ENCODE assay signal across 8 mouse cellular contexts in genomic region chr19:6951994-6952711, GRCm38 (mm10). TPM values are rescaled to one million over a fixed set of nuclear protein-coding genes. Genes with fewer than 3 reads are reported as not detected.
DNase-seq lines count a peak whose midpoint lies in the region; ATAC-seq and TF ChIP-seq lines count a peak whose summit lies in the region.

No protein-coding gene starts in this region.

- peak; percentile 41 to 48 for DNase-seq in B cell, adult 2 months
- DNase-seq in brain, embryonic 14.5 days (ENCODE audit: low read depth): peak; percentile 82
- peak; percentile 78 for DNase-seq in fibroblast of lung, adult 2 months (ENCODE audit: low read depth)
- DNase-seq in kidney, postnatal 10 days: peak; percentile 92

- H3K27me3 ChIP-seq in heart, embryonic 15.5 days: no peaks in the 10 kb centered on the region
- H3K27me3 ChIP-seq in liver, embryonic 16.5 days (ENCODE audit: control insufficient read depth, insufficient read depth, low read depth, low read length): no peaks in the 10 kb centered on the region
- H3K27me3 ChIP-seq in neural tube, embryonic 12.5 days (replicated peaks): no peaks in the 10 kb centered on the region
- no peaks in the 10 kb centered on the region for H3K27me3 ChIP-seq in testis, adult 2 months (ENCODE audit: control insufficient read depth, insufficient read depth, low read length)

- peak overlapping the region; percentile 83 for H3K4me2 ChIP-seq in heart, embryonic 15.5 days
- peak overlapping the region; percentile 96 for H3K4me2 ChIP-seq in liver, embryonic 16.5 days (ENCODE audit: low read depth, low read length)
- H3K4me2 ChIP-seq in neural tube, embryonic 12.5 days (replicated peaks): peak overlapping the region; percentile 97

- peak overlapping the region; percentile 70 for H3K4me3 ChIP-seq in heart, embryonic 15.5 days
- H3K4me3 ChIP-seq in liver, embryonic 16.5 days (ENCODE audit: low read depth, low read length): peak overlapping the region; percentile 72
- peak overlapping the region; percentile 49 for H3K4me3 ChIP-seq in neural tube, embryonic 12.5 days
- H3K4me3 ChIP-seq in testis, adult 2 months (ENCODE audit: control insufficient read depth, low read depth, low read length): peak overlapping the region; percentile 87

- H3K4me1 ChIP-seq in heart, embryonic 15.5 days (replicated peaks): peaks cover 50% of the 10 kb centered on the region
- H3K4me1 ChIP-seq in liver, embryonic 16.5 days (ENCODE audit: control insufficient read depth, low read depth, low read length): peaks cover 28% of the 10 kb centered on the region
- peaks cover 26% of the 10 kb centered on the region for H3K4me1 ChIP-seq in neural tube, embryonic 12.5 days
- peaks cover 18% of the 10 kb centered on the region for H3K4me1 ChIP-seq in testis, adult 2 months (ENCODE audit: control insufficient read depth, insufficient read depth, low read length)

- peak overlapping the region; percentile 83 for H3K9ac ChIP-seq in heart, embryonic 15.5 days
- peak overlapping the region; percentile 74 for H3K9ac ChIP-seq in liver, embryonic 16.5 days (ENCODE audit: low read depth, low read length)
- peak overlapping the region; percentile 67 for H3K9ac ChIP-seq in neural tube, embryonic 12.5 days

- peaks cover 18% of the 10 kb centered on the region; the same call in 1 of the 2 replicates for H3K36me3 ChIP-seq in heart, embryonic 15.5 days
- no peaks in the 10 kb centered on the region; the same call in 1 of the 2 replicates for H3K36me3 ChIP-seq in liver, embryonic 16.5 days (ENCODE audit: control insufficient read depth, insufficient read depth)
- peaks cover 24% of the 10 kb centered on the region; the same call in 1 of the 2 replicates for H3K36me3 ChIP-seq in neural tube, embryonic 12.5 days
- no peaks in the 10 kb centered on the region; the same call in 1 of the 2 replicates for H3K36me3 ChIP-seq in testis, adult 2 months (ENCODE audit: control insufficient read depth, insufficient read depth, low read length)

- 1% methylated on average over 31 of the region's 31 CpGs for WGBS in heart, embryonic 15.5 days
- 2% methylated on average over 31 of the region's 31 CpGs for WGBS in liver, embryonic 16.5 days (ENCODE audit: insufficient replicate concordance)
- 4% methylated on average over 31 of the region's 31 CpGs for WGBS in neural tube, embryonic 12.5 days

- TF ChIP-seq CTCF in brain, embryonic 14.5 days (IDR thresholded peaks at IDR 0.05; ENCODE audit: borderline replicate concordance, extremely low read depth, insufficient read depth, insufficient read length): no peak
- TF ChIP-seq CTCF in testis, adult 2 months (IDR thresholded peaks at IDR 0.05; ENCODE audit: control insufficient read depth, insufficient read depth, insufficient replicate concordance, low read depth, low read length): no peak

- ATAC-seq in heart, embryonic 15.5 days (replicated peaks; ENCODE audit: insufficient number of reproducible peaks, insufficient read depth, low FRiP score, low read depth): peak; percentile 57
- peak; percentile 42 for ATAC-seq in liver, embryonic 16.5 days (ENCODE audit: low read depth)
- ATAC-seq in neural tube, embryonic 12.5 days (ENCODE audit: low FRiP score, low read depth): peak; percentile 33

- no peak for TF ChIP-seq POLR2A in brain, embryonic 14.5 days (IDR thresholded peaks at IDR 0.05; ENCODE audit: borderline replicate concordance, extremely low read depth, insufficient read depth, insufficient read length, poor library complexity, severe bottlenecking)
- TF ChIP-seq POLR2A in testis, adult 2 months (IDR thresholded peaks at IDR 0.05; ENCODE audit: control insufficient read depth, low read depth, low read length): no peak

- no peaks in the 10 kb centered on the region for H3K9me3 ChIP-seq in heart, embryonic 15.5 days (replicated peaks)
- no peaks in the 10 kb centered on the region for H3K9me3 ChIP-seq in liver, embryonic 16.5 days (replicated peaks; ENCODE audit: control insufficient read depth, low read length)
- no peaks in the 10 kb centered on the region for H3K9me3 ChIP-seq in neural tube, embryonic 12.5 days

- peak overlapping the region; percentile 99 for H3K27ac ChIP-seq in heart, embryonic 15.5 days
- H3K27ac ChIP-seq in liver, embryonic 16.5 days (ENCODE audit: low read length): peak overlapping the region; percentile 94
- peak overlapping the region; percentile 91 for H3K27ac ChIP-seq in neural tube, embryonic 12.5 days
- H3K27ac ChIP-seq in testis, adult 2 months (ENCODE audit: control insufficient read depth, insufficient read depth, low read depth, low read length): peak overlapping the region; percentile 78

RNA-seq across cellular contexts. Expression of gene Gpr137, which starts 9.9 kb away (rescaled TPM):
- polyA plus RNA-seq in brain, embryonic 14.5 days (2012; rRNA removed): 75.5 and 86.8 TPM in 2 replicates
- 20.8 and 27.7 TPM in 2 replicates for polyA plus RNA-seq in heart, embryonic 15.5 days (2015; fragmentation: Nextera tagmentation; extraction: Ambion mirVana)
- polyA plus RNA-seq in liver, embryonic 16.5 days (2015; fragmentation: Nextera tagmentation; extraction: Ambion mirVana): 5.2 and 5.3 TPM in 2 replicates
- 43.9 and 45.6 TPM in 2 replicates for polyA plus RNA-seq in neural tube, embryonic 12.5 days (2016; fragmentation: Nextera tagmentation; extraction: Ambion mirVana)
- polyA plus RNA-seq in testis, adult 2 months (2012; rRNA removed): 205 and 212 TPM in 2 replicates

RNA-seq across cellular contexts. Expression of gene Bad, which starts 10.5 kb away (rescaled TPM):
- polyA plus RNA-seq in brain, embryonic 14.5 days (2012; rRNA removed): 72.8 and 83.4 TPM in 2 replicates
- 55.6 and 58.1 TPM in 2 replicates for polyA plus RNA-seq in heart, embryonic 15.5 days (2015; fragmentation: Nextera tagmentation; extraction: Ambion mirVana)
- polyA plus RNA-seq in liver, embryonic 16.5 days (2015; fragmentation: Nextera tagmentation; extraction: Ambion mirVana): 24.8 and 25.2 TPM in 2 replicates
- polyA plus RNA-seq in neural tube, embryonic 12.5 days (2016; fragmentation: Nextera tagmentation; extraction: Ambion mirVana): 71.9 and 73.8 TPM in 2 replicates
- polyA plus RNA-seq in testis, adult 2 months (2012; rRNA removed): 78.8 and 91.6 TPM in 2 replicates

RNA-seq across cellular contexts. Expression of gene Kcnk4, which starts 17.8 kb away (rescaled TPM):
- 1.2 and 2.1 TPM in 2 replicates for polyA plus RNA-seq in brain, embryonic 14.5 days (2012; rRNA removed)
- 0.14 and 1.1 TPM in 2 replicates for polyA plus RNA-seq in heart, embryonic 15.5 days (2015; fragmentation: Nextera tagmentation; extraction: Ambion mirVana)
- polyA plus RNA-seq in liver, embryonic 16.5 days (2015; fragmentation: Nextera tagmentation; extraction: Ambion mirVana): 0.04 and 0.11 TPM in 2 replicates
- polyA plus RNA-seq in neural tube, embryonic 12.5 days (2016; fragmentation: Nextera tagmentation; extraction: Ambion mirVana): 0.50 and 1.1 TPM in 2 replicates
- polyA plus RNA-seq in testis, adult 2 months (2012; rRNA removed): 1.3 and 1.5 TPM in 2 replicates

RNA-seq across cellular contexts. Expression of gene Ppp1r14b, which starts 22.6 kb away (rescaled TPM):
- 359 and 550 TPM in 2 replicates for polyA plus RNA-seq in brain, embryonic 14.5 days (2012; rRNA removed)
- polyA plus RNA-seq in heart, embryonic 15.5 days (2015; fragmentation: Nextera tagmentation; extraction: Ambion mirVana): 136 and 138 TPM in 2 replicates
- polyA plus RNA-seq in liver, embryonic 16.5 days (2015; fragmentation: Nextera tagmentation; extraction: Ambion mirVana): 15.9 and 17.4 TPM in 2 replicates
- polyA plus RNA-seq in neural tube, embryonic 12.5 days (2016; fragmentation: Nextera tagmentation; extraction: Ambion mirVana): 324 and 325 TPM in 2 replicates
- 139 and 154 TPM in 2 replicates for polyA plus RNA-seq in testis, adult 2 months (2012; rRNA removed)

RNA-seq across cellular contexts. Expression of gene Plcb3, which starts 24.1 kb away (rescaled TPM):
- polyA plus RNA-seq in brain, embryonic 14.5 days (2012; rRNA removed): 22.7 and 28.3 TPM in 2 replicates
- 16.4 and 25.3 TPM in 2 replicates for polyA plus RNA-seq in heart, embryonic 15.5 days (2015; fragmentation: Nextera tagmentation; extraction: Ambion mirVana)
- polyA plus RNA-seq in liver, embryonic 16.5 days (2015; fragmentation: Nextera tagmentation; extraction: Ambion mirVana): 4.8 and 6.6 TPM in 2 replicates
- polyA plus RNA-seq in neural tube, embryonic 12.5 days (2016; fragmentation: Nextera tagmentation; extraction: Ambion mirVana): 25.7 and 33.4 TPM in 2 replicates
- 13.9 and 14.6 TPM in 2 replicates for polyA plus RNA-seq in testis, adult 2 months (2012; rRNA removed)

Comparison
In these comparisons a context has a peak if more than half of its experiments do, and no peak if none do; other contexts are left out.
1. Peak in every context shown above with its lines: DNase-seq, ATAC-seq, H3K4me3 ChIP-seq and H3K27ac ChIP-seq.